Mouse (Mus musculus): ENCODE data around the gene Olfr96. TPM values are rescaled to one million over a fixed set of nuclear protein-coding genes. Genes with fewer than 3 reads are reported as not detected.

The Olfr96 gene
- polyA plus RNA-seq, 1 experiment from 2014 or later, result not detected

GRCm38 (mm10) chr17:37270702-37271092 lies 50.8 kb downstream of the Olfr96 start:
- H3K4me2 ChIP-seq, result peak overlapping the region; percentile 93
- 61% methylated on average over 8 of the region's 8 CpGs for WGBS
- peak; percentile 41; the same call in 1 of the 2 replicates for ATAC-seq (ENCODE audit: insufficient number of reproducible peaks, insufficient read depth, low FRiP score, low TSS enrichment, low read depth)
- H3K9ac ChIP-seq (replicated peaks), result no peak overlapping the region
- peak overlapping the region; percentile 47 for H3K4me3 ChIP-seq (replicated peaks)
- H3K36me3 ChIP-seq, result no peaks in the 10 kb centered on the region
- no peaks in the 10 kb centered on the region for H3K9me3 ChIP-seq
- no peak overlapping the region for H3K27ac ChIP-seq
- H3K27me3 ChIP-seq, result peaks cover 6% of the 10 kb centered on the region; the same call in 1 of the 2 replicates
- no peaks in the 10 kb centered on the region for H3K4me1 ChIP-seq (replicated peaks)

GRCm38 (mm10) chr17:37275626-37276248 lies 55.8 kb downstream of the Olfr96 start:
- H3K4me1 ChIP-seq (replicated peaks), result no peaks in the 10 kb centered on the region
- H3K36me3 ChIP-seq, result no peaks in the 10 kb centered on the region
- H3K9me3 ChIP-seq, result no peaks in the 10 kb centered on the region
- H3K9ac ChIP-seq (replicated peaks), result no peak overlapping the region
- no peak overlapping the region for H3K4me2 ChIP-seq
- H3K4me3 ChIP-seq (replicated peaks), result no peak overlapping the region
- 97% methylated on average over 2 of the region's 2 CpGs for WGBS
- no peak overlapping the region for H3K27ac ChIP-seq
- peaks cover 4% of the 10 kb centered on the region; the same call in 1 of the 2 replicates for H3K27me3 ChIP-seq
- ATAC-seq (ENCODE audit: insufficient number of reproducible peaks, insufficient read depth, low FRiP score, low TSS enrichment, low read depth), result no peak

Other genes with a start within 250 kb of the Olfr96 start
- gene 2410137M14Rik, start 238.9 kb upstream of the Olfr96 start, polyA plus RNA-seq (2016; fragmentation: Nextera tagmentation; extraction: Ambion mirVana), result not detected in 2 replicates
- 1.4 and 1.9 TPM in 2 replicates for gene H2-M5, start 230.6 kb upstream of the Olfr96 start, polyA plus RNA-seq (2016; fragmentation: Nextera tagmentation; extraction: Ambion mirVana)
- gene Zfp57, start 219.0 kb upstream of the Olfr96 start, polyA plus RNA-seq (2016; fragmentation: Nextera tagmentation; extraction: Ambion mirVana), result 124 and 130 TPM in 2 replicates
- gene Mog, start 196.7 kb upstream of the Olfr96 start, polyA plus RNA-seq (2016; fragmentation: Nextera tagmentation; extraction: Ambion mirVana), result 0.24 TPM in 1 of 2 replicates, not detected in the other
- 18.0 and 18.1 TPM in 2 replicates for gene Gabbr1, start 174.2 kb upstream of the Olfr96 start, polyA plus RNA-seq (2016; fragmentation: Nextera tagmentation; extraction: Ambion mirVana)
- 0.08 TPM in 1 of 2 replicates, not detected in the other for gene Olfr90, start 131.6 kb upstream of the Olfr96 start, polyA plus RNA-seq (2016; fragmentation: Nextera tagmentation; extraction: Ambion mirVana)
- not detected in 2 replicates for gene Olfr91, start 121.9 kb upstream of the Olfr96 start, polyA plus RNA-seq (2016; fragmentation: Nextera tagmentation; extraction: Ambion mirVana)
- not detected in 2 replicates for gene Olfr92, start 100.1 kb upstream of the Olfr96 start, polyA plus RNA-seq (2016; fragmentation: Nextera tagmentation; extraction: Ambion mirVana)
- gene Olfr93, start 58.7 kb upstream of the Olfr96 start, polyA plus RNA-seq (2016; fragmentation: Nextera tagmentation; extraction: Ambion mirVana), result not detected in 2 replicates
- not detected in 2 replicates for gene Ubd, start 26.3 kb upstream of the Olfr96 start, polyA plus RNA-seq (2016; fragmentation: Nextera tagmentation; extraction: Ambion mirVana)
- gene Olfr94, start 19.2 kb upstream of the Olfr96 start, polyA plus RNA-seq (2016; fragmentation: Nextera tagmentation; extraction: Ambion mirVana), result not detected in 2 replicates
- not detected in 2 replicates for gene Olfr95, start 7.0 kb upstream of the Olfr96 start, polyA plus RNA-seq (2016; fragmentation: Nextera tagmentation; extraction: Ambion mirVana)
- gene Olfr97, start 17.2 kb downstream of the Olfr96 start, polyA plus RNA-seq (2016; fragmentation: Nextera tagmentation; extraction: Ambion mirVana), result not detected in 2 replicates
- gene Olfr98, start 43.6 kb downstream of the Olfr96 start, polyA plus RNA-seq (2016; fragmentation: Nextera tagmentation; extraction: Ambion mirVana), result not detected in 2 replicates
- 1.6 and 1.8 TPM in 2 replicates for gene H2-M3, start 50.1 kb downstream of the Olfr96 start, polyA plus RNA-seq (2016; fragmentation: Nextera tagmentation; extraction: Ambion mirVana)
- not detected in 2 replicates for gene Olfr99, start 63.3 kb downstream of the Olfr96 start, polyA plus RNA-seq (2016; fragmentation: Nextera tagmentation; extraction: Ambion mirVana)
- not detected in 2 replicates for gene Olfr101, start 84.2 kb downstream of the Olfr96 start, polyA plus RNA-seq (2016; fragmentation: Nextera tagmentation; extraction: Ambion mirVana)
- gene Olfr102, start 96.9 kb downstream of the Olfr96 start, polyA plus RNA-seq (2016; fragmentation: Nextera tagmentation; extraction: Ambion mirVana), result not detected in 2 replicates
- not detected in 2 replicates for gene Olfr103, start 119.6 kb downstream of the Olfr96 start, polyA plus RNA-seq (2016; fragmentation: Nextera tagmentation; extraction: Ambion mirVana)
- gene Olfr104-ps, start 139.4 kb downstream of the Olfr96 start, polyA plus RNA-seq (2016; fragmentation: Nextera tagmentation; extraction: Ambion mirVana), result not detected in 2 replicates
- not detected in 2 replicates for gene Olfr105-ps, start 158.9 kb downstream of the Olfr96 start, polyA plus RNA-seq (2016; fragmentation: Nextera tagmentation; extraction: Ambion mirVana)
- gene Olfr106-ps, start 170.2 kb downstream of the Olfr96 start, polyA plus RNA-seq (2016; fragmentation: Nextera tagmentation; extraction: Ambion mirVana), result not detected in 2 replicates
- gene Olfr107, start 179.1 kb downstream of the Olfr96 start, polyA plus RNA-seq (2016; fragmentation: Nextera tagmentation; extraction: Ambion mirVana), result not detected in 2 replicates
- gene Olfr108, start 225.3 kb downstream of the Olfr96 start, polyA plus RNA-seq (2016; fragmentation: Nextera tagmentation; extraction: Ambion mirVana), result not detected in 2 replicates
- gene Olfr109, start 238.8 kb downstream of the Olfr96 start, polyA plus RNA-seq (2016; fragmentation: Nextera tagmentation; extraction: Ambion mirVana), result not detected in 2 replicates